Mouse (Mus musculus): ENCODE measurements around the gene Slc2a5. TPM values are rescaled to one million over a fixed set of nuclear protein-coding genes. Genes with fewer than 3 reads are reported as not detected.

The Slc2a5 gene
- polyA plus RNA-seq, 2 experiments = 0.08 to 0.18 TPM

- ATAC-seq (ENCODE audit: insufficient read depth) (no peak), DNase-seq (ENCODE audit: low read depth in 3 of 3, low spot score in 3 of 3) (no peak)
- Histone ChIP-seq H3K36me3 (replicated peaks; ENCODE audit: control insufficient read depth, insufficient read depth, low read depth) (no peaks in the 10 kb centered on the region), H3K4me3 (ENCODE audit: insufficient read depth in 1 of 2, low read depth in 2 of 2, low read length in 2 of 2) (peak overlapping the region in 1 of 2 experiments; percentile 20; a peak in 1 of 4 replicates), H3K9ac (replicated peaks) (no peak overlapping the region), H3K27me3 (ENCODE audit: control insufficient read depth, insufficient read depth, low read length) (peaks cover 15% of the 10 kb centered on the region), H3K4me1 (replicated peaks; ENCODE audit: control insufficient read depth in 2 of 2, insufficient read depth in 2 of 2, low read length in 1 of 2) (peaks cover 0 to 2% of the 10 kb centered on the region in 2 experiments; a peak in 2 of 4 replicates), H3K27ac (no peak overlapping the region), H3K9me3 (ENCODE audit: control insufficient read depth, low read length) (no peaks in the 10 kb centered on the region), H3K4me2 (ENCODE audit: low read depth) (peak overlapping the region; percentile 82)
- WGBS (ENCODE audit: insufficient replicate concordance) = 6% methylated on average over 7 of the region's 7 CpGs
- TF ChIP-seq CTCF (IDR thresholded peaks at IDR 0.05; ENCODE audit: low read depth) (no peak), EP300 (IDR thresholded peaks at IDR 0.05; ENCODE audit: low read depth) (no peak)
Measured at GRCm38 (mm10) chr4:150086841-150087160, 32.3 kb upstream of the Slc2a5 start.

- TF ChIP-seq CTCF (IDR thresholded peaks at IDR 0.05; ENCODE audit: low read depth) = 0 out of 2 replicates have a peak, but pooled peaks have one; percentile 23
- TF ChIP-seq EP300 (IDR thresholded peaks at IDR 0.05; ENCODE audit: low read depth) = no peak
- ATAC-seq (ENCODE audit: insufficient read depth) = peak; percentile 94
- H3K27ac ChIP-seq = no peak within 1 kb of the TSS
Measured at GRCm38 (mm10) chr4:150087161-150087889, 31.8 kb upstream of the Slc2a5 start, which contains the start of gene Gpr157. Gpr157 (plus strand) TSS chr4:150087365.

GRCm38 (mm10) chr4:150087890-150088530 is 31.1 kb upstream of the Slc2a5 start:
- Histone ChIP-seq H3K9ac (replicated peaks) (peak overlapping the region; percentile 44), H3K4me1 (replicated peaks; ENCODE audit: control insufficient read depth in 2 of 2, insufficient read depth in 2 of 2, low read length in 1 of 2) (peaks cover 0 to 2% of the 10 kb centered on the region in 2 experiments; a peak in 2 of 4 replicates), H3K9me3 (ENCODE audit: control insufficient read depth, low read length) (no peaks in the 10 kb centered on the region), H3K4me3 (ENCODE audit: insufficient read depth in 1 of 2, low read depth in 2 of 2, low read length in 2 of 2) (peak overlapping the region; percentile 31 to 53), H3K27me3 (ENCODE audit: control insufficient read depth, insufficient read depth, low read length) (peaks cover 15% of the 10 kb centered on the region), H3K4me2 (ENCODE audit: low read depth) (peak overlapping the region; percentile 82), H3K36me3 (replicated peaks; ENCODE audit: control insufficient read depth, insufficient read depth, low read depth) (no peaks in the 10 kb centered on the region), H3K27ac (no peak overlapping the region)
- no peak for ATAC-seq (ENCODE audit: insufficient read depth)
- no peak for DNase-seq (ENCODE audit: low read depth in 3 of 3, low spot score in 3 of 3)
- WGBS (ENCODE audit: insufficient replicate concordance) = 19% methylated on average over 29 of the region's 29 CpGs
- TF ChIP-seq CTCF (IDR thresholded peaks at IDR 0.05; ENCODE audit: low read depth) = no peak
- TF ChIP-seq EP300 (IDR thresholded peaks at IDR 0.05; ENCODE audit: low read depth) = no peak

More at GRCm38 (mm10) chr4:150087161-150087889, 31.8 kb upstream of the Slc2a5 start, which contains the start of gene Gpr157:
- peak within 1 kb of the TSS; percentile 82 for H3K4me2 ChIP-seq (ENCODE audit: low read depth)
- H3K27me3 ChIP-seq (ENCODE audit: control insufficient read depth, insufficient read depth, low read length) = peaks cover 15% of the 10 kb centered on the region
- H3K4me1 ChIP-seq (replicated peaks; ENCODE audit: control insufficient read depth in 2 of 2, insufficient read depth in 2 of 2, low read length in 1 of 2) = peaks cover 0 to 2% of the 10 kb centered on the region in 2 experiments; a peak in 2 of 4 replicates
- DNase-seq (ENCODE audit: low read depth in 3 of 3, low spot score in 3 of 3) = peak; percentile 75 to 78 (median 75)
- H3K36me3 ChIP-seq (replicated peaks; ENCODE audit: control insufficient read depth, insufficient read depth, low read depth) = no peaks in the 10 kb centered on the region
- H3K9ac ChIP-seq (replicated peaks) = peak within 1 kb of the TSS; percentile 44
- 1% methylated on average over 52 of the region's 56 CpGs for WGBS (ENCODE audit: insufficient replicate concordance)
- peak within 1 kb of the TSS; percentile 31 to 53 for H3K4me3 ChIP-seq (ENCODE audit: insufficient read depth in 1 of 2, low read depth in 2 of 2, low read length in 2 of 2)
- H3K9me3 ChIP-seq (ENCODE audit: control insufficient read depth, low read length) = no peaks in the 10 kb centered on the region

- no peak overlapping the region for H3K4me2 ChIP-seq (ENCODE audit: low read depth)
- ATAC-seq (ENCODE audit: insufficient read depth) = no peak
- H3K27me3 ChIP-seq (ENCODE audit: control insufficient read depth, insufficient read depth, low read length) = peaks cover 15% of the 10 kb centered on the region
- no peak overlapping the region for H3K9ac ChIP-seq (replicated peaks)
- no peak overlapping the region for H3K4me3 ChIP-seq (ENCODE audit: insufficient read depth in 1 of 2, low read depth in 2 of 2, low read length in 2 of 2)
- no peak overlapping the region for H3K27ac ChIP-seq
- TF ChIP-seq EP300 (IDR thresholded peaks at IDR 0.05; ENCODE audit: low read depth) (no peak), CTCF (IDR thresholded peaks at IDR 0.05; ENCODE audit: low read depth) (no peak)
- DNase-seq (ENCODE audit: low read depth in 3 of 3, low spot score in 3 of 3) = no peak
- H3K9me3 ChIP-seq (ENCODE audit: control insufficient read depth, low read length) = no peaks in the 10 kb centered on the region
- WGBS (ENCODE audit: insufficient replicate concordance) = 47% methylated on average over 10 of the region's 10 CpGs
- H3K4me1 ChIP-seq (replicated peaks; ENCODE audit: control insufficient read depth in 2 of 2, insufficient read depth in 2 of 2, low read length in 1 of 2) = peaks cover 0 to 4% of the 10 kb centered on the region in 2 experiments; a peak in 2 of 4 replicates
- H3K36me3 ChIP-seq (replicated peaks; ENCODE audit: control insufficient read depth, insufficient read depth, low read depth) = no peaks in the 10 kb centered on the region
Measured at GRCm38 (mm10) chr4:150089121-150089520, 30.0 kb upstream of the Slc2a5 start.

Measured in liver, embryonic 14.5 days (tissue).